Mouse (Mus musculus) adrenal gland, postnatal 0 days (tissue): ENCODE data around the gene Fgf13. TPM values are rescaled to one million over a fixed set of nuclear protein-coding genes. Genes with fewer than 3 reads are reported as not detected.

Source experiments
- microRNA-seq: library from miRNA; unstranded; fragments of <30 nt; microRNA quantifications from one replicate; pipeline ENCODE4, GENCODE M21; 2016; ENCODE audit warnings: borderline replicate concordance; ENCODE audit not compliant: insufficient number of aligned reads
- polyA plus RNA-seq: library from polyadenylated mRNA; unstranded; fragments of >200 nt; fragmentation: Nextera tagmentation; extraction: Ambion mirVana; gene quantifications from 2 replicates; pipeline ENCODE4 v1.2.1, GENCODE M21; 2015

Fgf13 gene
- polyA plus RNA-seq, result 7.1 and 11.7 TPM in 2 replicates

DNA sequence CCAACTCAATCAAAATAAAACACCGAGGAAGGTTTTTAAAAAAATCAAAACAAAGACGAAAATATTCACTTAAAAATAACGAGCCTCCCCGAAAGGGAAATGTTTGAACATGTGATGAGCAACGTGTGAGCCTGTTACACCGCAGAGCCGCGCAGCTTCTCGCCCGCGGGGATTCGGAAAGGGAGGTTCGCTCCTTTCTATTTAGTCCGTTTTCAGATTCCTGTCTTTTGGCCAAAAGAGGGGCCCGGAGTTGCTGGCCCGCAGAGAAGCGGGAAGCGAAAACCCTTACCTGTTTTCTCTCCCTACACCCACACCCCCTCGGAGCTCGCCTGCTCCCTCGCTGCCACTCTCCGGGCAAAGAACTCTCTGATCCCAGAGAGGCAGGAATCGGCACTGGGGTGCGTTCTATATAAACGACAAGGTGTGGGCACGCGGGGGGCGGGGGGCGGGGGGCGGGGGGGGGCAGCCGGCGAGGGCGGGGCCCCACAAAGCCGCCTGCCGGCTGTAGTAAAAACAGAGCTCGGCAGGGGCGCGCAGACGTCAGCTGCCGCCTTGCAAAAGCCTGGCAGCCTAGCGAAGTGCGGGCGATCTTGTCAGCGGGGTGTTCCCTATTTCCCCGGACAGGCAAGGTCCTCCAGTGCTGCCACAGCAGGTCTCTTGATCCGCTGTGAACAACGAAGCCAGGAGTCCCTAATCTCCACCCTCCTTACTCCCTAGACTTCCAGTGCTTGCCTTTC is at the start of gene Fgf13:
Gene Fgf13, minus strand, starts transcription at position 377 of the 737 bp plus-strand sequence.

Small RNA genes lying within 50 kb of the gene (microRNA-seq; reads per million reads assigned to microRNA genes)
- not detected for gene Mir504
